Mouse (Mus musculus) 416B (cell line): ENCODE measurements around the gene Cerk.
"Not testable (repeated sequence)": the region's sequence is repeated elsewhere in the genome, so short reads cannot be mapped to it uniquely, and the experiment has no call there.

Experiments
- DNase-seq: peaks from one replicate; pipeline ENCODE4 v3.0.0; 2011; ENCODE audit warnings: low read depth

The Cerk gene

DNA sequence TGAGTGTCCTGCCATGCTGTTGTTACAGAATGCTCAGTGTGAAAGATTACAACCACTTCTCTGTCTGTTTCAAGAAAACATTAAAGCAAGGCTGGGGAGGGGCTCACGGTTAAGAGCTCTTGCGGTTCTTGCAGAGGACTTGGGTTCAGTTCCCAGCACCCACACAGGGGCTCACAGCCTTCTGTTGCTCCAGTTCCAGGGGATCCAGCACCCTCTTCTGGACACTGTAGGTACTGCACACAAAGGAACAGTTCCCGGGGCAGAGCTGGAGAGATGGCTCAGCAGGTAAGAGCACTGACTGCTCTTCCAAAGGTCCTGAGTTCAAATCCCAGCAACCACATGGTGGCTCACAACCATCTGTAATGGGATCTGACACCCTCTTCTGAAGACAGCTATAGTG lies 24.1 kb downstream of the Cerk start:
- DNase-seq, result not testable (repeated sequence)

GRCm38 (mm10) chr15:86160906-86161305 lies 25.0 kb downstream of the Cerk start:
- peak; percentile 73 for DNase-seq

DNA sequence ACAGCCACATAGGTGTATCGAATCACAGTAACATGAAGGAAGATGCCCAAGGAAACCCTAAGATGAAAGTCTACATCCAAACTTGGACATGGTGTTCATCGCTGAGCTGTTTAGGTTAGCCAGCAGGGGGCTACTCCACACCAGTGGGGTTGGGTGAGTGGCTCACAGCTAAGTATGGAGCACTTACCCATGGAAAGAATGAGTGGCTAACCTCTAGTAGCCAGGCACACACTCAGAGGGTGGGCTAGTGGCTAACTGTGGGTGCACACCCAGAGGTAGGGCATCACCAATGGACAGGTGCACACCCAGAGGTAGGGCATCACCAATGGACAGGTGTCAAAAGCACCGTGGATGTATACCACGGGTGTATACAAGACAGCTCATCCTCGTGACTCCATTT lies 26.2 kb downstream of the Cerk start:
- DNase-seq, result peak; percentile 52

DNA sequence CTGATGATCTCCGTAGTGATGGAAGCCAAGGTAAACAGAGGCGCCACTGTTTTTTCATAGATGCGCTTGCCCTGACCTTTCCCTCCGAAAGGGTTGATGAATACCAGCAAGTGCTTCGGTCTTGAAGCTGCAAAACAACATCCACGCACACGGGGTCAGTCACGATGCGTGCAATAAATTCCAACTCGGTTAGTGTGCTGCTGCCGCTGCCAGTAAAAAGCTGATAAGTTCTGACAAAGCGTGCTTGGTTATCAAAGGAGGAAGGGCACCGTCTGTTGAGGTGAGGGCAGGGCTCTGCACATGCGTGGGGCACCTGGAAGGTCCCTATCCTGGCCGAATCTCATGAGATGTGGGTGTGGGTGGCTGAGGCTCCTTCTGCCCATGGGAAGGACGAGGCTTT lies 26.8 kb downstream of the Cerk start:
- DNase-seq, result no peak

- DNase-seq, result peak; percentile 90
Observed at GRCm38 (mm10) chr15:86156492-86156891, 29.4 kb downstream of the Cerk start.

- DNase-seq, result no peak
Observed at GRCm38 (mm10) chr15:86153481-86153960, 32.4 kb downstream of the Cerk start.

DNA sequence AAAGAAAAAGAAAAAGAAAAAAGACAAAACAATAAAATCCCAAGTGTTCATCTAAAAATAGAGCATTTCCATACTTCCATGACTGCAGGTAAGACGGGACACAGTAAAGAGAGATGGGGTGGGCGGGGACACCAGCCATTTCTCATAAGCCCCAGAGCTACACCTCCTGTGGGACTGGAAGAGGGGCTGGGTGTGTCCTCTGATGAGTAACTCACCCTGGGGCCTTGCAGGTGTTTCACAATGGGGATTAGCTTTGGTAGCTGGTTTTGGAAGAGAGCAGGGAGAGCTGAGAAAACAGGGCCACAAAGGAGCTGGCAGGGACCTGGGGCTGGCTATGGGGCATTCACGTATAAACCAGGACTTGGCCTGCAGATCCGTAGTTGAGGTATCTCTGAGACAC lies 35.3 kb downstream of the Cerk start:
- DNase-seq, result no peak

DNA sequence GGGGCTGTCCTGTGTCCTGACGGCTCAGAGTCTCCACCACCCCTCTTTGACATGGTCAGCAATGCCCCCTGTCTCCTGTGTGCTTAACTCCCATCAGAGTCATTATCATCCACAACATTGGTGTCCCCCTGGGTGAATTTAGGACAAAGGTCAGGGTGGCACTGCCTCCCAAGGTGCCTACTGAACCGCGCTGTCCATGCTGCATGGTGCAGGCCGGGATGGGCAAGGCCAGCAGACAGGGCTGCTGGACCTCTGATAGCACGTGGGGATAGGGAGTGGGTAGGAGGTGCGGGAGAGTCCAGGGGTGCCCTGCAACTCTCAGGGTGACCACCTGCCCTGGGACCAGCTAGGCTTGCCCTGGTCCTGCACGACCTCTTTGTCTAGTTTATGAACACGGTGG lies 39.0 kb downstream of the Cerk start:
- DNase-seq, result no peak

- DNase-seq, result no peak
Observed at GRCm38 (mm10) chr15:86145046-86145445, 40.9 kb downstream of the Cerk start.

- no peak for DNase-seq
Observed at GRCm38 (mm10) chr15:86144577-86144976, 41.4 kb downstream of the Cerk start.

DNA sequence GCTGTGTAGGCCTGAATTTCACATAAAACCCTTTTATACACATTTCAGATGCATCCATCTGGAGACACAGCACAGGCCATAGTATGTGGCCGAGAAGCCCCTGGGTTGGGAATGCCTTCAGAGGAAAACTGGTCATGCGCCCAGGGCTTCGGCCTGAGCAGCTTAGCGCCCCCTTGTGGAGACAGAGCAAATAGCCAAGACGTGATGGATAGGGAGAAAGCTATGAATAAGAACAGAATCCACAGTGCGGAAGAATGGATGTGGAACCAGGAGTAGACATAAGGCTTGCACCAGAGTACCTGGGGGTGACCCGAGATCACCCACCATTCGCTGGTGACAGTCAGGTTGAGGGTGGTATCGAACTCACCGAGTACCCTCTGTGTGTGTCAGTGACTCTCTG lies 45.6 kb downstream of the Cerk start:
- DNase-seq, result peak; percentile 57

DNA sequence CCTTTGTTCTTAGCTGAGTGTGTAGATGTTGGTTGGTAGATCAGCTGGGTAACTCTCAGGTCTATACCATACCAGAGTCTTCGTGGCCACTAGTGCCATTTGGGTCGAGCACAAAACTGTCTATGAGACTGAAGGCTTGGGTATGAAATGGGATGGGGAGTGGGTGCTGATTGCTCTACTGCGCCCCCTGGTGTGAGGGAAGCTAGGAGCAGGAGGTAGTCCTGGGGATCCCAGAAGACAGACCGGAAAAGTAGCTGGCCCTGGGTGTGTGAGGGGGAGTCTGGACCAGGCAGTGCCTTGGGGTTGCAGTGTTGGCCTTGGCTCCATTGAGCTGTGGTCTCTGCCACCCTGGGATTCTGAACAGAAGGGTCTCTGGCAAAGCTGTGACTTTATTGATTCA lies 48.3 kb downstream of the Cerk start:
- DNase-seq, result peak; percentile 42

GRCm38 (mm10) chr15:86134941-86135783 lies 50.8 kb downstream of the Cerk start:
- peak; percentile 73 for DNase-seq

GRCm38 (mm10) chr15:86130657-86131056 lies 55.3 kb downstream of the Cerk start:
- no peak for DNase-seq

DNA sequence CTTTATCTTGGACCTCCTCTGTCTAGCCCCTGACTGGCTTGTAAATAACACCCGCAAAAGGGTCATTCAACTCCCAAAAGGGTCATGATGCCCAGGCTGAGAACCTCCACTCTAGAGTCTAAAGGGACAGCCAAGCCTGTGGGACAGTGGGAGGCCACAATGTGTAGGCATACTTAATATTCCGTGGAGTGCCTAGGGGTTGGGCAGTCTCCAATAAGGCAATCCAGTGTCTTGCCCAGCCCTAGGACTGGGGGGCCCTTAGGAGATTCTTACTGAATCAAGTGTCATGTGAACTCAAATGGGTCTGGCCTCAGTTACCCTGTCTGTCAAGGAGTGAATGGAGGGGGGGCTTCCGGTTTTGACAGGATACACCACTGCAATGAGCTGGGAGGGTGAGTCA lies 56.9 kb downstream of the Cerk start:
- DNase-seq, result no peak

DNA sequence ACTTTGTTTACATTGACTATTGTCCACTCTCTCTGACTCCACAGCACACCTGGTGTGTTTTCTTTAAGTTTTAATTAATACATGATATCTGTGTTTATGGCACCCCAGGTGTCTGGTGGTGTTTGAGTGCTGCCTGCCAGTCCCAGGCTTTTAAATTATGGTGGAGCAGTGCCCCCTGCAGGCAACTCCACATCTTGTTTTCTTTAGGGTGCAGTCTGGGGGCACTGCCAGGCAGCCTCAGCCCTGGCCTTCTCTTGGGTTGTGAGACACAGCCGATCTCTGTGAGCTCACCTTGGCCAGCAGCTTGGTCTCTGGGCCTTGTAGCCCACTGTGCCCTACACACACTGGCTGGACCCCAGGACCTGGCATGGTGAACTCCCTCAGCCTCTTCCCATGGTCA lies 61.6 kb downstream of the Cerk start:
- peak; percentile 75 for DNase-seq

DNA sequence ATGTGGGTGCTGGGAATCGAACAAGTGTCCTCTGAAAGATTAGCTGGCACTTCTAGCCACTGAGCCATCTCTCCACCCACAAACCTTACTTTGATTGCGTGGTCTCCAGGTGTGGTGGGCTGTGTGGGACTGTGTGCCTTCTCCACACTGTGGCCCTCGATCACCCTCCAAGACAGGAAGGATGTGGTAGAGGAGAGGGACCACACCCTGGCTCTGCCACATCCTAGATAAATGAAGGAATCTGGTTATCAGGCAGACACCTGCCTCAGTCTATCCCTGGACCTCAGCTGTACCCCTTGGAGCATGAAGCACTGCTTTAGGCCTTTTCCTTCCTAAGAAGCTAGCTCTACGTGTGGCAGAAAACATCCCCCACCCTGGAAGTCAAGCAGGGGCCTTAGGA lies 62.5 kb downstream of the Cerk start:
- peak; percentile 47 for DNase-seq

DNA sequence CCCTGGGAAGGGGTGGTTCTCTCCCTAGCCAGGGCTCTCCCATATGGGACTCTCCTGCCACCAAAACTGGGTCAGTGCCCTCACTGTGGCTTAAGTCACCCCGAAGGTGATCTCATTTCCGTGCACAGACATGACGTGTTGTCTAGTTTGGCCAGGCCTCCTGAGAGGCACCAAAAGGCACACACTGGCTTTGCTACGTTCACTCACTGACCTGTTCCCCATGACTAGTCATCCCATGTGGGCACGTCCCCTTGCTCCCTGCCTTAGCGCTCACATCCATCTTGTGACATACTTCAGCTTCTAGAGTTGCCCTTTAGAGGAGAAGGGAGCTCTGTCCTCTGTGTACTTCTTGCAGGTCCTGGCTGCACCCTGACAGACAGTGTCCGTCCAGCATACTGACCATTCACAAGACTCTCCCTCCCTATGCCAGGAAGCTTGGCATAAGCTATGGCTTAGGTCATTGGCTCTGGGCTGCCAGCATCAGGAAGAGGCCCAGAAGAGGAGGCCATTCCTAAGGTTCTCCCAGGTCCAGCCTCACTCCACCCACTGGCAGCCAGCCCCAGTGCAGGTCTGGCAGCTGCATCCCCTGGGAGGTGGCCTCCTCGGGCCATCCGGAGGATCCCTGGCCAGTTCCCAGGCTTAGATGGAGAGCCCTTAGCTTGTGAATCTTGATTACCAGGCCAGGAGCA lies 63.5 kb downstream of the Cerk start:
- DNase-seq, result no peak

- DNase-seq, result no peak
Observed at GRCm38 (mm10) chr15:86119186-86119585, 66.8 kb downstream of the Cerk start.

GRCm38 (mm10) chr15:86117115-86118100 lies 68.5 kb downstream of the Cerk start:
- no peak for DNase-seq

GRCm38 (mm10) chr15:86116421-86116820 lies 69.5 kb downstream of the Cerk start:
- no peak for DNase-seq

- DNase-seq, result peak; percentile 35
Observed at GRCm38 (mm10) chr15:86113342-86113710, 72.6 kb downstream of the Cerk start.
